Mouse (Mus musculus) forebrain, embryonic 10.5 days (tissue): ENCODE results near the gene Krtap13. TPM values are rescaled to one million over a fixed set of nuclear protein-coding genes. Genes with fewer than 3 reads are reported as not detected.
"Not testable (repeated sequence)": the region's sequence is repeated elsewhere in the genome, so short reads cannot be mapped to it uniquely, and the experiment has no call there.

Experiments used
- DNase-seq: peaks from one replicate; pipeline ENCODE4 v3.0.0-alpha.2; 2017; ENCODE audit warnings: low spot score; ENCODE audit errors: extremely low spot score
- H3K27ac ChIP-seq: fragments of 300-500 bp; sonication (generic); 2 replicates; pipeline ENCODE4 v1.5.1; 2016; ENCODE audit warnings: mild to moderate bottlenecking
- H3K27me3 ChIP-seq: fragments of 300-500 bp; sonication (generic); 2 replicates; pipeline ENCODE4 v1.6.1; 2016; ENCODE audit warnings: mild to moderate bottlenecking; ENCODE audit not compliant: poor library complexity, severe bottlenecking
- H3K36me3 ChIP-seq: fragments of 300-500 bp; sonication (generic); replicated peaks from 2 replicates; pipeline ENCODE4 v1.6.1; 2016; ENCODE audit warnings: mild to moderate bottlenecking, moderate library complexity
- H3K4me1 ChIP-seq: fragments of 300-500 bp; sonication (generic); 2 replicates; pipeline ENCODE4 v1.6.1; 2016
- H3K4me3 ChIP-seq: fragments of 300-500 bp; sonication (generic); 2 replicates; pipeline ENCODE4 v1.5.1; 2016; ENCODE audit warnings: mild to moderate bottlenecking, moderate library complexity
- H3K9me3 ChIP-seq: fragments of 300-500 bp; sonication (generic); 2 replicates; pipeline ENCODE4 v1.6.1; 2016; ENCODE audit warnings: mild to moderate bottlenecking, moderate library complexity
- WGBS: fragments of 180-500 bp; shearing (Covaris S2); methylation state at CpG from one replicate; pipeline ENCODE4 v1.1.7; 2016; 5-methylcytosine and 5-hydroxymethylcytosine counted together
- polyA plus RNA-seq: library from polyadenylated mRNA; unstranded; fragments of >200 nt; fragmentation: Nextera tagmentation; extraction: Ambion mirVana; gene quantifications from 2 replicates; pipeline ENCODE4 v1.2.1, GENCODE M21; 2016

Gene Krtap13
- polyA plus RNA-seq: not detected in 2 replicates

- H3K9me3 ChIP-seq, H3K27me3 ChIP-seq, H3K4me1 ChIP-seq, H3K4me3 ChIP-seq, DNase-seq, H3K27ac ChIP-seq, H3K36me3 ChIP-seq: not testable (repeated sequence)
- WGBS: 81% methylated on average over 3 of the region's 3 CpGs
Measured at GRCm38 (mm10) chr16:88751535-88751934, at the start of gene Krtap13. Krtap13 (minus strand) TSS chr16:88751635.

DNA sequence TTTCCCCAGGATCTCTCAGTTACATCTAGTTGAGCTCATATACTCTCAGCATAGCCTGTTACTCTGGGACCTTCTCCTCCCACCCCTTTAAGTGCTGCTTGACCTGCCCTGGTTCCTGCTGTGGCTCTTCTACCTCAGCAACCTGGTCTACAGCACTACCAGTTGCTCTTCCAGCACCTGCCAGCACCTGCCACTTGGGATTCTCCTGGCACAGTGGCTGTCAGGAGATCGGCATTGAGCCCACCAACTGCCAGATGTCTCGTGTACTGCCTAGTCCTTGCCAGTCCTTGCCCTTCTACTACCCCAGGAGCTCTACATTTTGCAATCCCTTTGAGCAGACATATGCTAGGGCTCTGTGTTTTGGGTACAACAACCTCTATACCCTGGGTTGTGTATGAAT lies 35.4 kb upstream of the Krtap13 start:
- Histone ChIP-seq H3K9me3 (no peaks in the 10 kb centered on the region), H3K27ac (no peak overlapping the region), H3K36me3 (no peaks in the 10 kb centered on the region), H3K4me1 (no peaks in the 10 kb centered on the region), H3K4me3 (no peak overlapping the region), H3K27me3 (no peaks in the 10 kb centered on the region)
- WGBS: 91% methylated on average over 2 of the region's 2 CpGs
- no peak for DNase-seq

- Histone ChIP-seq H3K27me3 (no peaks in the 10 kb centered on the region), H3K36me3 (no peaks in the 10 kb centered on the region), H3K4me1 (no peaks in the 10 kb centered on the region), H3K4me3 (no peak within 1 kb of the TSS), H3K27ac (no peak within 1 kb of the TSS), H3K9me3 (no peaks in the 10 kb centered on the region)
- WGBS: 85% methylated on average over 6 of the region's 6 CpGs
- DNase-seq: no peak
Measured at GRCm38 (mm10) chr16:88777596-88777995, 26.2 kb upstream of the Krtap13 start, which contains the start of gene Gm5965. Gm5965 (plus strand) TSS chr16:88777896.

DNA sequence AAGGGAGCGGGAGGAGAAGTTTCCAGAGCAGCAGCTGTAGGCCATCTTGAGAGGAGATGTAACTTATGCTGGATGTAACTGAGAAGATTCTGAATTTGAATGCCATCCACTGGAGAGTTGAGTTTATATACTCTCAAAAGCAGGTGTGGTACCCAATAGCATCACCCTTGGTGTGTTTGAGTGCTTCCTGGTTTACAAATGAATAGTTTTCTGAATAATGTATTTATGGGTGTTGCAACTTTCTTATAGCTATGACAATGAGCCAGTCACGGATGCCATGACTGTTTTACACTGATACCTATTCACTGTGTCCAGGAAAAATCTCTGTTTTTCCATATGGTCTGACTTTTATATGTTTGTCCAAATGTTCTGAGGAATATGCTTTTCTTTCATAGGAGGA lies 22.7 kb upstream of the Krtap13 start, which contains the start of gene 2310057N15Rik:
Gene 2310057N15Rik, minus strand, starts transcription at position 101 of the 400 bp plus-strand sequence.
- no peaks in the 10 kb centered on the region for H3K4me1 ChIP-seq
- 94% methylated on average over 2 of the region's 2 CpGs for WGBS
- no peak for DNase-seq

GRCm38 (mm10) chr16:88758547-88758946 lies 7.1 kb upstream of the Krtap13 start, which contains the start of gene 2310034C09Rik:
2310034C09Rik (plus strand) TSS chr16:88758847.
- not testable (repeated sequence) for H3K27ac ChIP-seq, DNase-seq, H3K9me3 ChIP-seq, H3K36me3 ChIP-seq, H3K4me3 ChIP-seq, H3K4me1 ChIP-seq, H3K27me3 ChIP-seq
- 98% methylated on average over 3 of the region's 3 CpGs for WGBS

More for the DNA sequence above, 22.7 kb upstream of the Krtap13 start, which contains the start of gene 2310057N15Rik:
- Histone ChIP-seq H3K4me3 (no peak within 1 kb of the TSS), H3K9me3 (no peaks in the 10 kb centered on the region), H3K36me3 (no peaks in the 10 kb centered on the region), H3K27me3 (no peaks in the 10 kb centered on the region), H3K27ac (no peak within 1 kb of the TSS)

DNA sequence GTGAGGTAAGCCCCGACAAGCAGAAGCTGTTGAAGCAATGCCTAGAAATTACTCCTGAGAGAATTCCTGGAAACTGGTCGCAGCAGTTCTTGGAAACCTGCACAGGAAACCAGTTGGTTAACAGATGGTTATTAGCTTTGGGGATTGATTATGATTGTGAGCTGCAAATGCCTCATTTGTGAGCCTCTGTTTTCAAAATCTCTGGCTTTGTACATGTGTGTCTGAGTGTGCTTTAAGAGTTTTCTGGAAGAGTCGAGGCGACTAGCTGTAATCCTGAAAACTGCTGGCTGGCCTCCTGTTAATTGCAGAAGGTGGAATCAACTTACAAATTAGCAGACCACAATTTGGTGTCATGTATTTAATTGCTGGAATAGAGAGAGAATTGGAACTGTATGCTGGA lies 3.5 kb downstream of the Krtap13 start:
- no peak overlapping the region for H3K27ac ChIP-seq
- WGBS: 79% methylated on average over 4 of the region's 4 CpGs

GRCm38 (mm10) chr16:88744750-88745340 lies 6.6 kb downstream of the Krtap13 start:
- Histone ChIP-seq H3K27ac (no peak overlapping the region), H3K36me3 (no peaks in the 10 kb centered on the region), H3K27me3 (no peaks in the 10 kb centered on the region), H3K4me1 (no peaks in the 10 kb centered on the region), H3K4me3 (no peak overlapping the region), H3K9me3 (no peaks in the 10 kb centered on the region)
- no peak for DNase-seq
- 89% methylated on average over 4 of the region's 4 CpGs for WGBS

More for the DNA sequence above, 3.5 kb downstream of the Krtap13 start:
- H3K36me3 ChIP-seq: no peaks in the 10 kb centered on the region
- no peak overlapping the region for H3K4me3 ChIP-seq
- no peak for DNase-seq
- H3K4me1 ChIP-seq: no peaks in the 10 kb centered on the region
- H3K27me3 ChIP-seq: no peaks in the 10 kb centered on the region
- H3K9me3 ChIP-seq: no peaks in the 10 kb centered on the region

- H3K27me3 ChIP-seq: no peaks in the 10 kb centered on the region
- no peak overlapping the region for H3K27ac ChIP-seq
- H3K4me1 ChIP-seq: no peaks in the 10 kb centered on the region
- no peaks in the 10 kb centered on the region for H3K36me3 ChIP-seq
- no peaks in the 10 kb centered on the region for H3K9me3 ChIP-seq
- DNase-seq: no peak
- no peak overlapping the region for H3K4me3 ChIP-seq
- 88% methylated on average over 2 of the region's 2 CpGs for WGBS
Measured at GRCm38 (mm10) chr16:88735391-88735790, 16.0 kb downstream of the Krtap13 start.

DNA sequence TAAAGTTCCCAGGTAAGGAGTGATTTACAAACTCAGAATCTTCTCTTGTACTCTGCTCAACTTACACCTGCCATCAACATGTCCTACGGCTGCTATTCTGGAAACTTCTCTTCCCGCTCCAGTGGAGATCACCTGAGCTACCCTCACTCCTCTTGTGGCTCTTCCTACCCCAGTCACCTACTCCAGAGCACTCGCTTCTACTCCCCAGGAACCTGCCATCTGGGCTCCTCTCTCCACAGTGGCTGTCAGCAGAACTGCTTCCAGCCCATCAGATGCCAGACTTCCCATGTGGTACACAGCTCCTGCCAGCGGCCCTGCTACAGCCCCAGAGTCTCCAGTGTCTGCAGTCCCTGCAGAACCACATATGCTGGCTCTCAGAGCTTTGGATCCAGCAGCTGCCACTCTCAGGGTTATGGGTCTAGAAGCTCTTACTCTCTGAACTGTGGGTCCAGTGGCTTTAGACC lies 22.6 kb downstream of the Krtap13 start, which contains the start of gene Krtap13-1:
Gene Krtap13-1, plus strand, starts transcription at position 51 of the 464 bp plus-strand sequence.
- Histone ChIP-seq H3K27ac (no peak within 1 kb of the TSS), H3K4me1 (no peaks in the 10 kb centered on the region), H3K36me3 (no peaks in the 10 kb centered on the region), H3K4me3 (no peak within 1 kb of the TSS), H3K9me3 (no peaks in the 10 kb centered on the region), H3K27me3 (no peaks in the 10 kb centered on the region)
- 88% methylated on average over 4 of the region's 4 CpGs for WGBS
- no peak for DNase-seq

- Histone ChIP-seq H3K4me3 (no peak overlapping the region), H3K27ac (no peak overlapping the region), H3K4me1 (no peaks in the 10 kb centered on the region), H3K27me3 (no peaks in the 10 kb centered on the region), H3K36me3 (no peaks in the 10 kb centered on the region), H3K9me3 (no peaks in the 10 kb centered on the region)
- no peak for DNase-seq
- WGBS: 12% methylated on average over 1 of the region's 1 CpGs
Measured at GRCm38 (mm10) chr16:88720031-88720430, 31.4 kb downstream of the Krtap13 start.

DNA sequence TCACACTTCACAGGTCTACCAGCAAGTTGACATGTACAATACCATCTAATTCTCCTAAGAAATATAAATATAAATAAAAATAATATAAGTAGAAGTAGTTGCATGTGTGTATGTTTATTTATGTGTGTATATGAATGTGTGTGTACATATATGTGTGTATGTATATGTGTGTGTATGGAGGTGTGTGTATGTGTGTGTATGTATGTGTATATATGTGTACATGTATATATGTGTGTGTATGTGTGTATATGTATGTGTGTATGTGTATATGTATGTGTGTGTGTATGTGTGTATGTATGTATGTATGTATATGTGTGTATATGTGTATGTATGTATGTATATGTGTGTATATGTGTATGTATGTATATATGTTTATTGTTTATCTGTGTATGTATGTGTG lies 34.9 kb downstream of the Krtap13 start:
- no peak for DNase-seq
- no peak overlapping the region for H3K27ac ChIP-seq
- no peaks in the 10 kb centered on the region for H3K36me3 ChIP-seq
- no peak overlapping the region for H3K4me3 ChIP-seq
- H3K4me1 ChIP-seq: no peaks in the 10 kb centered on the region
- no peaks in the 10 kb centered on the region for H3K27me3 ChIP-seq
- H3K9me3 ChIP-seq: no peaks in the 10 kb centered on the region

DNA sequence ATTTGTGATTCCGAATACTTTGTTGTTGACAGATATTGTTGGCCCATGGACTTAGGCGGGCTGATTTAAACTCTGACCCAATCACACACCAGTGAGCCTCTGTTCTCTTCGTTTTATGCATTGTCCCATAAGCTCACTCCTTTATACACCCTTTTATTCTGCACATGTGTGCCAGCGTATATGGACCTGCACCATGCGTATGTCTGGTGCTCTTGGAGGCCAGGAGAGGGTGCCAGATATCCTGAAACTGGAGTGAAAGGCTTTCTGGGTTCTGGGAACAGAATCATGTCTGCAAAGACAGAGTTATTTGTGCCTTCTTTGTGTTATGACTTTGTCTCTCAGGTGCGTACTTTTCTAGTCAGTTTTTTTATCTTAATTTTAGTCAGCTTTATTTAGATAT lies 40.2 kb downstream of the Krtap13 start:
- WGBS: 86% methylated on average over 6 of the region's 6 CpGs
- no peaks in the 10 kb centered on the region for H3K9me3 ChIP-seq

GRCm38 (mm10) chr16:88710757-88711156 lies 40.7 kb downstream of the Krtap13 start:
- WGBS: 80% methylated on average over 4 of the region's 4 CpGs

More for the DNA sequence above, 40.2 kb downstream of the Krtap13 start:
- H3K4me1 ChIP-seq: no peaks in the 10 kb centered on the region
- no peaks in the 10 kb centered on the region for H3K27me3 ChIP-seq
- H3K4me3 ChIP-seq: no peak overlapping the region
- no peaks in the 10 kb centered on the region for H3K36me3 ChIP-seq
- H3K27ac ChIP-seq: no peak overlapping the region
- DNase-seq: no peak

More at GRCm38 (mm10) chr16:88710757-88711156, 40.7 kb downstream of the Krtap13 start:
- Histone ChIP-seq H3K27me3 (no peaks in the 10 kb centered on the region), H3K4me1 (no peaks in the 10 kb centered on the region), H3K4me3 (no peak overlapping the region), H3K9me3 (no peaks in the 10 kb centered on the region), H3K27ac (no peak overlapping the region), H3K36me3 (no peaks in the 10 kb centered on the region)
- no peak for DNase-seq
